Mouse (Mus musculus): ENCODE data around the gene Cdca7.

DNA sequence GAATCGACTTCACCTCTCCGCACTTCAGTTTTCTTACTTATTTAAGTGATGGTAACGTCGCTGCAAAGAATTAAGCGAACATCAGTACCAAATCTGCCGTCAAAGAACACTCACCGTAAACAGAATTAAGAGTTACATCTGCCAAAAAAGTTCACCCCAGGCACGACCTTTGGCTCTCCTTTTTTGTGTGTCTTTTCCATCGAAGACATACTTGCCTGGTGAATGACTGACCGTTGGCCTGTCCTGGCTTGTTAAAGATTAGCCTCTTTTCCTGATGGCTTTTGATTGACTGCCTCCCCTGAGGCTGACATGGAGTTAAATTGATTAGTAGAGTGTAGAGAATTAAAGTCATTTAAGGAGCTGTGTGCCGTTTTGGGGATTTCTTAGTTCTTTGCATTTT is 1.3 kb downstream of the Cdca7 start:
- no peak for TF ChIP-seq POLR2A (IDR thresholded peaks at IDR 0.05; ENCODE audit: borderline replicate concordance, low read depth, low read length)
- TF ChIP-seq CTCF (IDR thresholded peaks at IDR 0.05; ENCODE audit: low read depth, low read length), result no peak

All from bone marrow macrophage, adult 2 months (primary cell).